Mouse (Mus musculus) layer of hippocampus, postnatal 14 days (tissue): ENCODE results near the gene H2-T24. TPM values are rescaled to one million over a fixed set of nuclear protein-coding genes. Genes with fewer than 3 reads are reported as not detected.
"Not testable (repeated sequence)": the region's sequence is repeated elsewhere in the genome, so short reads cannot be mapped to it uniquely, and the experiment has no call there.

Experiments used
- DNase-seq, 2 experiments: peaks; one replicate each; pipeline ENCODE4 v3.0.0; 2021 to 2022; ENCODE audit warnings: low spot score in 2 of 2, mixed read lengths in 1 of 2
- total RNA-seq, 2 experiments: library from RNA; stranded (reverse); gene quantifications; 2 replicates each; pipeline ENCODE4 v1.2.3; 2021

H2-T24 gene
- total RNA-seq, 2 experiments from 2014 or later: 1.0 to 1.1 TPM

DNA sequence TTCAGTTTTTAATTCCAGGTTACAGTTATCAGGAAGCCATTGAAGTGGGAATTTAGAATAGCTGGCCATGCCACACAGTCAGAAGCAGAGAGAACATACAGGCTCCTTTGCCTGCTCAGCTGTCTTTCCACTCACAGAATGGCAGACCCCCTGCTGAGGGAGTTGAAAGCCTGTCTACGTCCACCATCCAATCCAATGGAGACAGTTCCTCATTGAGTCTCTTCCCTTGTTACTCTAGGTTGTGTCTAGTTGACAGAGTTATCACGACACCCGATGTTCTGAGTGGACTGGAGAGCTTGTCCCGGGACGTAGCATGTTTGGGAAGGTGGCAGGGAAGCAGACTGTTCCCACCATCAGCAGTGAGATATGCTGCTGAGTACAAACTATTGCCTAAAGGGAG, 4.8 kb upstream of the H2-T24 start:
- no peak for DNase-seq

GRCm38 (mm10) chr17:36023710-36024654, 3.6 kb upstream of the H2-T24 start:
- no peak for DNase-seq

- DNase-seq: no peak
Observed at GRCm38 (mm10) chr17:36022922-36023321, 2.6 kb upstream of the H2-T24 start.

GRCm38 (mm10) chr17:36022098-36022497, 1.7 kb upstream of the H2-T24 start:
- DNase-seq: no peak

DNA sequence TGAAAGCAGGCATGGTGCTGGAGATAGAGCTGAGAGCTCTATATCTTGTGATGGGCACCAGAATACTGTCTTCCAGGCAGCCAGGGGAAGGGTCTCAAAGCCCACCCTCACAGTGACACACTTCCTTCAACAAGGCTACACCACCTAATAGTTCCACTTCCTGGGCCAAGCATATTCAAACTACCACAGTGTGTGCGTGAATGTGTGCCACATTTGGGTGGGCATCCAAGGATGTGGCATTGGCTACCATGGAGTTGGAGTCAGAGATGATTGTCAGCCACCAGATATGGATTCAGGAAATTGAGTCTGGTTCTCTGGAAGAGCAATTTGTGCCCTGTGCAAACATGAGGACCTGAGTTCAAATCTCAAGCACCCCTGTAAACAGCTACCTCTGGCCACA, 949 bp upstream of the H2-T24 start:
- DNase-seq: no peak

DNA sequence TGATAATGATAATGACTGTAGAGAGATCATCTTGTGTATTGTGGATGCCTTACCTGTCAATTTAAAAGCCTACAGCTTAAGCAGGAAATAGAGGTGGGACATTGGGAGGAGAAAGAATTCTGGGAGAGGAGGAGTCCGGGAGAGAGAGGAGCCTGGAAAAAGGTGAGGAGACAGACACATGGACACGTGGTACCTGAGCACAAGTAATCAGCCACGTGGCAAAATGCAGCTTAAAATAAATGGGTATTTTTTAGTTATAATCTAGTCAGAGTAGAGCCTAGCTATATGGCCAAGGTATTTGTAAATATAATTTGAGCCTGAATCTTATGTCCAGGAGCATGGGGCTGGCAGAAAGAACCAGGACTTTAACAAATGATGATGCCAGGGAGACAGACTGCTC, 841 bp downstream of the H2-T24 start:
- DNase-seq: no peak

- DNase-seq: no peak
Observed at GRCm38 (mm10) chr17:36018979-36019378, 1.4 kb downstream of the H2-T24 start.

GRCm38 (mm10) chr17:36017046-36017445, 3.3 kb downstream of the H2-T24 start:
- no peak for DNase-seq

- no peak for DNase-seq
Observed at GRCm38 (mm10) chr17:36014977-36015376, 5.4 kb downstream of the H2-T24 start.

- DNase-seq: not testable (repeated sequence)
Observed at GRCm38 (mm10) chr17:36004409-36004808, 16.0 kb downstream of the H2-T24 start.

DNA sequence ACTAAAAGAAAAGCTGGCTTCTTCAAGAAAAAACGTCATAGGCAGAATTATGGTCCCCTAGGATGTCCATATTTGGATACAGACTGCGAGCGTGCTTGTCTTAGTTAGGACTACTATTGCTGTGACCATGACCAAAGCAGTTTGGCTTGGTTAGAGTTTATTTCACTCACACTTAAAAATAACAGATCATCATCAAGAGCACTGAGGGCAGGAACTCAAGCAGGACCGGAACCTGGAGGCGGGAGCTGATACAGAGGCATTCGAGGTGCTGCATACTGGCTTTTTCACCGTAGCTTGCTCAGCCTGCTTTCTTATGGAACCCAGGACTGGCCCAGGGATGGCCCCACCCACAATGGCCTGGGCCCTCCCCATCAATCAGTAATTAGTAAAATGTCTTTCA, 17.0 kb downstream of the H2-T24 start:
- DNase-seq: no peak

DNA sequence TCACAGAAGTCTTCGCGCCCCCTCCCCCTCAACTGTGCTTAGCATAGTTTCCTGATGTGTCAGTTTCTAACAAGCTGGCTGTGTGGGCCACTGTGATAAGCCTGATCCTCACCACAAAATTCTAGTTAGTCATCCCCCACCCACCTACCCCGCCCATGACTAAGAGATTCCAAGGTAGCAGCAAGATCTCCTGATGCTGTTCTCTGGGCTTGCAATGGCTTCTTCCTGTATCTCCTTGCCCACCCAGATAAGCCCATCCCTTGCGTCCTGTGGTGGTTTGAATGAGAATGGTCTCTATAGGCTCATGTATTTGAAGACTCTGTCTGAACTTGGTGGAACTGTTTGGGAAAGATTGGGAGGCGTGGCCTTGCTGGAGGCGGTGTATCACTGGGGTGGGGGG, 18.4 kb downstream of the H2-T24 start:
- no peak for DNase-seq

GRCm38 (mm10) chr17:36001121-36001897, 19.1 kb downstream of the H2-T24 start:
- no peak for DNase-seq

DNA sequence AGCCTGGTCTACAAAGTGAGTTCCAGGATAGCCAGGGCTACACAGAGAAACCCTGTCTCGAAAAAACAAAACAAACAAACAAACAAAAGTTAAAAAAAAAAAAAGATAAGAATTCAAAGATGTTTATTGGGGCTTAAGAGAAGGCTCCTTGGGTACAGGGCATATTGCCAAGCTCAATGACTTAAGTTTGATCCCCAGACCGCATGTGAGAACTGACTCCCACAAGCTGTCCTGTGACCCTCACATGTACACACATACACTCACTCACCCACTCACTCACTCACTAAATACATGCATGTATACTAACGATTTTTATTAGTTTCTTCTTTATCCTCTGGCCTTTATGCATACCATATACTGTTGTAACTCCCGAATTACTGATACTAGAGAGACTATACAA, 20.0 kb downstream of the H2-T24 start:
- DNase-seq: no peak

- DNase-seq: no peak
Observed at GRCm38 (mm10) chr17:35999356-35999755, 21.0 kb downstream of the H2-T24 start.

DNA sequence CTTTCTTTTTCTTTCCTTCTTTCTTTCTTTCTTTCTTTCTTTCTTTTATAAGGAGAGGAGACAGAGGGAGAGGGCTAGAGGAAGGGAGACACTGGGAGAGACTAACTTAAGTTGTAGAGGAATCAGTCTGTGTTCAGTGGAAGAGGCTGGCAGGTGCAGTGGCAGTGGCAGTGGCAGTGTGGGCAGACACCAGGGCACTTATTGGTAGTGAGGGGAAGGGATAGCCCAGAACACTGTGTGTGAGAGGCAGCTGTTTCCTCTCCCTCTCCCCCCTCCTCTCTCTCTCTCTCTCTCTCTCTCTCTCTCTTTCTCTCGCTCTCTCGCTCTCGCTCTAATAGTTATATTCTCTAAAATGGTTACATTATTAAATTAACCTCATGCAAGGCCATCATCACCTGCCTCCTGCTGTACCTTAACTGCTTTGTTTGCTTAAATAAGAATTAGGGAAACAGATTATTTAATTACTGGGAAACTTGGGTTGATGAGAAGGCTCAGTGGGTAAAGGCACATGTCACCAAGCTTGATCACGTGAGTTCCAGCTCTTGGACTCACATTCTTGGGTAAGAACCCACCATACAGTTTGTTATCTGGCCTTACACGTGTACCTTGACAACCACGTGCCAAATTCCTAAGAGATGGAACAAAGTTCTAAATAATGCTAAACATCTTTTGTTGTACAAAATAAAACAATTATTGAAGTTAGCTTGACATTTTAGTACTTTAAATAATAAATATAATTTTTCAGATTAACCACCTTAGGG, 21.6 kb downstream of the H2-T24 start:
- DNase-seq: no peak

- DNase-seq: no peak
Observed at GRCm38 (mm10) chr17:35997713-35998510, 22.4 kb downstream of the H2-T24 start.

GRCm38 (mm10) chr17:35996949-35997348, 23.4 kb downstream of the H2-T24 start:
- DNase-seq: peak; percentile 97

GRCm38 (mm10) chr17:35994879-35995240, 25.5 kb downstream of the H2-T24 start:
- DNase-seq: no peak

DNA sequence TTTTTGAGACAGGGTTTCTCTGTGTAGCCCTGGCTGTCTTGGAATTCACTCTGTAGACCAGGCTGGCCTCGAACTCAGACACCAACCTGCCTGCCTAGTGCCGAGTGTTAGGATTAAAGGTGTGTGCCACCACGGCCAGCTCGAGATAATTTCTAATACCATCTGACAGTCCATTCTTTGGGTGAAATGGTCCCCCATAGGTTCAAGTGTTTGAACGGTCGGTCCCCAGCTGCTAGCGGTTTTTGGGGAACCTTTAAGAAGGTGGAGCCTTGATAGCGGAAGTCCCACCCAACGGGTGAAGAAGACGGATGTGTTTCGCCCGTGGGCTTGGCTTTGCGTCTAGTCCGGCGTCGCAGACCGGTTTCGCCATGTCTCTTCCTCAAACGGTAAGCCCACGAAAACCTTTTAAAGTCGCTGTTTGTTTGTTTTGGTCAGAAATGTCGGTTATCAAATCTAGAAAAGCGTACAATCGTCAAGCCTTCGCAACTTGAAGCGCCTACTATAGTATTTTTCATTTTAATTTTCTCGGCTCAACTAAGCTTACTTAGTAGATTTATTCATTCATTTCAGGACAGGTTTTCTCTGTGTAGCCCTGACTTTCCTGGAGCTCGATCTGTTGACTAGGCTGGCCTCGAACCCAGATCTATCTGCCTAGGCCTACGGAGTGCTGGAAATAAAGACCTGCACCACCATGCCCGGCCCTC, 26.0 kb downstream of the H2-T24 start:
- DNase-seq: peak; percentile 71 to 91
